Mouse (Mus musculus) heart, postnatal 0 days (tissue): Measurements from ENCODE around the gene E130208F15Rik. TPM values are rescaled to one million over a fixed set of nuclear protein-coding genes. Genes with fewer than 3 reads are reported as not detected.

Source experiments
- ATAC-seq: fragments of 200-750 bp; cut with Nextera tagmentation; 2 replicates; pipeline ENCODE4 v1.8.0; 2017; ENCODE audit warnings: low read depth, moderate number of reproducible peaks, moderate library complexity; ENCODE audit not compliant: insufficient read depth
- DNase-seq: peaks from one replicate; pipeline ENCODE4 v3.0.0-alpha.2; 2016; ENCODE audit warnings: low spot score
- H3K27ac ChIP-seq: fragments of 300-500 bp; sonication (generic); 2 replicates; pipeline ENCODE4 v1.5.1; 2014; ENCODE audit warnings: low read depth, mild to moderate bottlenecking
- H3K27me3 ChIP-seq: fragments of 300-500 bp; sonication (generic); 2 replicates; pipeline ENCODE4 v1.6.1; 2014; ENCODE audit warnings: low read length, mixed read lengths; ENCODE audit not compliant: control insufficient read depth, insufficient read depth
- H3K36me3 ChIP-seq: fragments of 300-500 bp; sonication (generic); replicated peaks from 2 replicates; pipeline ENCODE4 v1.6.1; 2014; ENCODE audit warnings: low read length, mixed read lengths; ENCODE audit not compliant: control insufficient read depth, insufficient read depth
- H3K4me1 ChIP-seq: fragments of 300-500 bp; sonication (generic); 2 replicates; pipeline ENCODE4 v1.6.1; 2014; ENCODE audit warnings: antibody characterized with exemption; ENCODE audit not compliant: control insufficient read depth, insufficient read depth
- H3K4me2 ChIP-seq: fragments of 300-500 bp; sonication (generic); 2 replicates; pipeline ENCODE4 v1.6.1; 2014; ENCODE audit warnings: low read depth, mild to moderate bottlenecking, low read length, moderate library complexity
- H3K4me3 ChIP-seq: fragments of 300-500 bp; sonication (generic); 2 replicates; pipeline ENCODE4 v1.5.1; 2014; ENCODE audit warnings: low read depth, low read length
- H3K9ac ChIP-seq: fragments of 300-500 bp; sonication (generic); replicated peaks from 2 replicates; pipeline ENCODE4 v1.6.1; 2014; ENCODE audit warnings: low read depth, low read length, mixed read lengths
- H3K9me3 ChIP-seq: fragments of 300-500 bp; sonication (generic); replicated peaks from 2 replicates; pipeline ENCODE4 v1.6.1; 2016; ENCODE audit warnings: low read length; ENCODE audit not compliant: control insufficient read depth
- CTCF ChIP-seq: IDR thresholded peaks from 2 replicates; pipeline ENCODE4 v1.5.1; 2016; ENCODE audit warnings: antibody characterized with exemption, control low read depth, low read depth
- EP300 ChIP-seq: IDR thresholded peaks from 2 replicates; pipeline ENCODE4 v1.6.1; 2016; ENCODE audit warnings: antibody characterized with exemption, low read depth
- WGBS: fragments of 180-500 bp; shearing (Covaris S2); extraction: QIAGEN DNeasy Blood & Tissue Kit; methylation state at CpG from one replicate; pipeline ENCODE4 v1.1.7; 2014; 5-methylcytosine and 5-hydroxymethylcytosine counted together
- polyA plus RNA-seq: library from polyadenylated mRNA; unstranded; fragments of >200 nt; fragmentation: Nextera tagmentation; extraction: Ambion mirVana; gene quantifications from 2 replicates; pipeline ENCODE4 v1.2.1, GENCODE M21; 2015
- total RNA-seq: library from RNA; depleted of rRNA; stranded (reverse); fragments of >200 nt; gene quantifications from 2 replicates; pipeline ENCODE4 v1.2.3, GENCODE M21; 2014; ENCODE audit warnings: low replicate concordance

Gene E130208F15Rik
- total and polyA plus RNA-seq, 2 experiments from 2014 or later: 0.46 to 2.6 TPM

GRCm38 (mm10) chr7:30280670-30281138, 40.8 kb upstream of the E130208F15Rik start:
- H3K4me1 ChIP-seq: peaks cover 5% of the 10 kb centered on the region
- WGBS: 0% methylated on average over 20 of the region's 20 CpGs
- ATAC-seq: peak; percentile 84
- H3K36me3 ChIP-seq: no peaks in the 10 kb centered on the region
- H3K4me3 ChIP-seq: peak overlapping the region; percentile 77
- H3K4me2 ChIP-seq: peak overlapping the region; percentile 82
- H3K9me3 ChIP-seq: no peaks in the 10 kb centered on the region
- DNase-seq: peak; percentile 93
- peak; percentile 53; the same call in 1 of the 2 replicates for TF ChIP-seq EP300
- no peak for TF ChIP-seq CTCF
- H3K27me3 ChIP-seq: no peaks in the 10 kb centered on the region
- peak overlapping the region; percentile 98 for H3K27ac ChIP-seq
- 0 out of 2 replicates have a peak overlapping the region, but pooled peaks have one; percentile 23 for H3K9ac ChIP-seq

- Histone ChIP-seq H3K4me1 (peaks cover 5% of the 10 kb centered on the region), H3K27me3 (no peaks in the 10 kb centered on the region), H3K27ac (no peak overlapping the region), H3K9ac (no peak overlapping the region), H3K9me3 (no peaks in the 10 kb centered on the region), H3K4me2 (0 out of 2 replicates have a peak overlapping the region, but pooled peaks have one; percentile 82), H3K36me3 (no peaks in the 10 kb centered on the region), H3K4me3 (no peak overlapping the region)
- WGBS: 76% methylated on average over 4 of the region's 4 CpGs
- ATAC-seq: no peak
- TF ChIP-seq CTCF (no peak), EP300 (no peak)
- no peak for DNase-seq
Observed at GRCm38 (mm10) chr7:30281522-30281921, 40.0 kb upstream of the E130208F15Rik start.

GRCm38 (mm10) chr7:30282740-30283139, 38.8 kb upstream of the E130208F15Rik start:
- H3K27ac ChIP-seq: no peak overlapping the region; the same call in 1 of the 2 replicates
- TF ChIP-seq EP300 (no peak), CTCF (no peak)
- H3K27me3 ChIP-seq: no peaks in the 10 kb centered on the region
- 0 out of 2 replicates have a peak overlapping the region, but pooled peaks have one; percentile 1 for H3K9ac ChIP-seq
- DNase-seq: peak; percentile 11
- H3K36me3 ChIP-seq: no peaks in the 10 kb centered on the region
- peaks cover 5% of the 10 kb centered on the region for H3K4me1 ChIP-seq
- no peak overlapping the region for H3K4me3 ChIP-seq
- H3K9me3 ChIP-seq: no peaks in the 10 kb centered on the region
- WGBS: 45% methylated on average over 7 of the region's 7 CpGs
- ATAC-seq: no peak
- no peak overlapping the region for H3K4me2 ChIP-seq

GRCm38 (mm10) chr7:30286701-30287410, 34.7 kb upstream of the E130208F15Rik start:
- peak; percentile 24 for DNase-seq
- TF ChIP-seq EP300: no peak
- TF ChIP-seq CTCF: no peak
- no peaks in the 10 kb centered on the region for H3K27me3 ChIP-seq
- ATAC-seq: 0 out of 2 replicates have a peak, but pooled peaks have one; percentile 9
- H3K4me1 ChIP-seq: 0 out of 2 replicates have a peak, but pooled peaks cover 6% of the 10 kb centered on the region
- H3K9me3 ChIP-seq: no peaks in the 10 kb centered on the region
- 39% methylated on average over 8 of the region's 8 CpGs for WGBS
- no peak overlapping the region for H3K9ac ChIP-seq
- H3K27ac ChIP-seq: no peak overlapping the region
- H3K36me3 ChIP-seq: no peaks in the 10 kb centered on the region
- H3K4me2 ChIP-seq: no peak overlapping the region
- no peak overlapping the region for H3K4me3 ChIP-seq

- Histone ChIP-seq H3K4me1 (0 out of 2 replicates have a peak, but pooled peaks cover 6% of the 10 kb centered on the region), H3K27me3 (no peaks in the 10 kb centered on the region), H3K4me2 (no peak overlapping the region), H3K4me3 (no peak overlapping the region), H3K27ac (no peak overlapping the region), H3K9me3 (no peaks in the 10 kb centered on the region), H3K9ac (no peak overlapping the region), H3K36me3 (no peaks in the 10 kb centered on the region)
- ATAC-seq (no peak), DNase-seq (no peak)
- WGBS: 65% methylated on average over 6 of the region's 6 CpGs
- no peak for TF ChIP-seq EP300
- TF ChIP-seq CTCF: no peak
Observed at GRCm38 (mm10) chr7:30288046-30288445, 33.5 kb upstream of the E130208F15Rik start.
